Mouse (Mus musculus): ENCODE data around the gene Zfp365. TPM values are rescaled to one million over a fixed set of nuclear protein-coding genes. Genes with fewer than 3 reads are reported as not detected.
A peak's percentile ranks its signal among the peaks of the same experiment; 100 is the strongest.

Gene Zfp365
- total and polyA plus RNA-seq, 3 experiments: 1.0 to 4.0 (median 1.2) TPM

GRCm38 (mm10) chr10:67871811-67872210 lies 40.7 kb downstream of the Zfp365 start:
- Histone ChIP-seq H3K4me3 (replicated peaks in 1 of 3; ENCODE audit: low read depth in 2 of 3, low read length in 2 of 3, poor library complexity in 1 of 3) (no peak overlapping the region), H3K9ac (ENCODE audit: insufficient read depth, low read depth) (no peak overlapping the region), H3K4me2 (ENCODE audit: insufficient read depth, low read depth, poor library complexity, severe bottlenecking) (no peak overlapping the region), H3K36me3 (replicated peaks in 1 of 2; ENCODE audit: control insufficient read depth in 1 of 2, insufficient read depth in 1 of 2, low read length in 1 of 2) (no peaks in the 10 kb centered on the region), H3K27ac (ENCODE audit: insufficient read depth, low read depth) (no peak overlapping the region), H3K4me1 (ENCODE audit: control insufficient read depth in 1 of 2, insufficient read depth in 2 of 2) (peaks cover 0 to 3% of the 10 kb centered on the region in 2 experiments; a peak in 3 of 4 replicates), H3K9me3 (replicated peaks; ENCODE audit: low read length) (no peaks in the 10 kb centered on the region), H3K27me3 (replicated peaks) (no peaks in the 10 kb centered on the region), H3K79me2 (replicated peaks; ENCODE audit: control insufficient read depth, extremely low read depth, insufficient read depth, poor library complexity, severe bottlenecking) (no peaks in the 10 kb centered on the region)
- dilution Hi-C loops (cut with MboI; ENCODE audit: extremely low pct_ligation_motif_present, extremely low pct_unique_long_range_greater_than_20kb, low sequenced_read_pairs) (no loop called here), in situ Hi-C loops (cut with MboI; ENCODE audit: low pct_ligation_motif_present, low pct_unique_long_range_greater_than_20kb, low sequenced_read_pairs) (no loop called here)
- DNase-seq (ENCODE audit: extremely low read depth): peak; percentile 73
- TF ChIP-seq IRF4 (IDR thresholded peaks at IDR 0.05; ENCODE audit: low read depth, low read length) (no peak), CHD2 (IDR thresholded peaks at IDR 0.05; ENCODE audit: low read length) (no peak), SMC3 (IDR thresholded peaks at IDR 0.05; ENCODE audit: low read depth, low read length) (peak; percentile 88), MAFK (IDR thresholded peaks at IDR 0.05; ENCODE audit: insufficient replicate concordance, low read length) (no peak), MXI1 (IDR thresholded peaks at IDR 0.05; ENCODE audit: low read depth, low read length) (no peak), TBP (conservative IDR thresholded peaks at IDR 0.05; ENCODE audit: low read depth, low read length) (no peak), BHLHE40 (IDR thresholded peaks at IDR 0.05; ENCODE audit: low read depth, low read length) (no peak), RAD21 (IDR thresholded peaks at IDR 0.05; ENCODE audit: low read depth, low read length) (peak; percentile 75), ETS1 (conservative IDR thresholded peaks at IDR 0.05; ENCODE audit: low read depth, low read length) (no peak), PAX5 (IDR thresholded peaks at IDR 0.05; ENCODE audit: low read length) (no peak), NELFE (IDR thresholded peaks at IDR 0.05; ENCODE audit: low read depth, low read length) (peak; percentile 37; the same call in 1 of the 2 replicates), MAX (IDR thresholded peaks at IDR 0.05; ENCODE audit: low read length) (no peak), HCFC1 (IDR thresholded peaks at IDR 0.05; ENCODE audit: low read depth, low read length) (no peak), MAZ (IDR thresholded peaks at IDR 0.05; ENCODE audit: low read depth, low read length) (no peak), CTCF (conservative IDR thresholded peaks at IDR 0.05 in 1 of 2, IDR thresholded peaks at IDR 0.05 in 1 of 2; ENCODE audit: low read depth in 2 of 2, low read length in 2 of 2) (peak; percentile 75 to 93), USF1 (IDR thresholded peaks at IDR 0.05; ENCODE audit: low read depth, low read length) (no peak), TCF12 (IDR thresholded peaks at IDR 0.05; ENCODE audit: low read depth, low read length) (0 out of 2 replicates have a peak, but pooled peaks have one; percentile 17), JUND (conservative IDR thresholded peaks at IDR 0.05; ENCODE audit: low read depth, low read length) (no peak), NRF1 (IDR thresholded peaks at IDR 0.05; ENCODE audit: low read depth, low read length) (no peak), ELF1 (IDR thresholded peaks at IDR 0.05; ENCODE audit: low read depth, low read length) (no peak), UBTF (IDR thresholded peaks at IDR 0.05; ENCODE audit: low read depth, low read length) (no peak), KAT2A (IDR thresholded peaks at IDR 0.05; ENCODE audit: insufficient replicate concordance, low read length) (no peak), USF2 (conservative IDR thresholded peaks at IDR 0.05; ENCODE audit: low read depth, low read length) (no peak), ZMIZ1 (IDR thresholded peaks at IDR 0.05; ENCODE audit: low read depth, low read length) (no peak), JUN (IDR thresholded peaks at IDR 0.05; ENCODE audit: insufficient read depth, low read depth, low read length) (no peak), SIN3A (IDR thresholded peaks at IDR 0.05; ENCODE audit: low read length) (no peak), CHD1 (IDR thresholded peaks at IDR 0.05; ENCODE audit: low read depth, low read length) (no peak), ZNF384 (IDR thresholded peaks at IDR 0.05; ENCODE audit: low read depth, low read length) (no peak), POLR2AphosphoS2 (IDR thresholded peaks at IDR 0.05; ENCODE audit: low read depth, low read length) (no peak), ZKSCAN1 (IDR thresholded peaks at IDR 0.05; ENCODE audit: borderline replicate concordance, low read depth, low read length) (no peak), ZC3H11A (IDR thresholded peaks at IDR 0.05; ENCODE audit: low read depth, low read length) (peak; percentile 45)
